Mouse (Mus musculus): Measurements from ENCODE around the gene Cdsn.
A peak's percentile ranks its signal among the peaks of the same experiment; 100 is the strongest.
"Not testable (repeated sequence)": the region's sequence is repeated elsewhere in the genome, so short reads cannot be mapped to it uniquely, and the experiment has no call there.

Gene Cdsn

DNA sequence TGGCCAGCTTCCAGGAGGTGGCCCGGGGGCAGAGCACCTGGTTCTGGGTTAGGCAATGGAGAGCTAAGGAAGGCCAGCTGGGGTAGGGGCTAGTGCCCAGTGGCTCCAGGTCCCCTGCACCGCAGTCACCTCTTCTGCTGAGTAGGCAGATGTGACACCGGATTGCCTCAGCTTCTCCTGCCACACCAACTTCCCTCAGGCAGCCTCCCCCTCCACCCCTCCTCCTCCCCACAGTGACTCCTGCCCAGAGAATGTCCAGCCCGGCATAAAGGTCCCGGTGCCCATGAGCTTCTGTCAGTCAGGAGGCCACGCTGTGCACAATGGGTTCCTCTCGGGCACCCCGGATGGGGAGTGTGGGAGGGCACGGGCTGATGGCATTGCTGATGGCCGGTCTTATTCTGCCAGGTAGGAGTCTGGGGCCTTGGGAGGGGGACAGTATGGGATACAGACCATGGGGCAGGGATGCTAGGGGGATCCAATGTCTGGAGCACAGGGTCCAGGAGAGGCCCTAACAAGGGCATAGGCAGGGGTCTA lies at the start of gene Cdsn:
Gene Cdsn (plus strand): TSS at position 248 of the 534 bp plus-strand sequence.
- no peak for DNase-seq (ENCODE audit: low spot score)

DNA sequence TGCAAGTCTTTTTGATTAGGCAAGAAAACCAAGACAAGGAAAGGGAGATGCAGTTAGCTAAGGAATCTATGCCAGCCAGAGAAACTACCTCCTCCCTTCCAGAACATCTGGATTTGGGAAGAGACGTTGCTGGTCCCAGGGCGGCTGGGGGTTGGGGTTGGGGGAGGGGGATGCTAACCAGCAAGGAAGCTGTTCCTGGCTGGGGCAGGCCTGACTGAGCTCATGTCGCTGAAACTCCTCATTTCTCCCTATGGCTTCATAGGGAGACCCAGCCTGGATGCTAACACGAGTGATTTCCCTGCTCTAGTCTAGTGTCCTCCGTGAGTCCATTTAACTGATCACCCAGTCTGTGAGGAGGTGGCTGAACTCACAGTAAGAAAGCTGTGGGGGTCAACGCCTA lies 49.7 kb upstream of the Cdsn start:
- no peak for DNase-seq (ENCODE audit: low spot score)

DNA sequence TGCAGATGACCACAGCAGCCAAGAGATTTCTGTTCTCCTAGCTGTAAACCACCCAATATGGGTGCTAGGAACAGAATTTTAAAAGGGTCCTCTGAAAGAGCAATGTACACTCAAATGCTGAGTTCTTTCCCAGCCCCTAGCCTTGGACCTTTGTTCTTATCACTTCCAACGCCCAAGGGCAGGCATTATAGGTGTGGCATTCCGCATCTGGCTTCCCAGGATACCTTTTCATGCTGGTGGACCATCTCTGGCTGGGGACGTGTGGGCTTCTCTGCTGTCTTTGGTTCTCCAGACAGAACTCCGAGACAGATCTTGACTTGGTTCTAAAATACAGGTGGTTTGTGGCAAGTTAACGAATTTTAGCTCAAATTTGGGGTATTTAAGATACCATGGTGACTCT lies 49.2 kb upstream of the Cdsn start:
- no peak for DNase-seq (ENCODE audit: low spot score)

DNA sequence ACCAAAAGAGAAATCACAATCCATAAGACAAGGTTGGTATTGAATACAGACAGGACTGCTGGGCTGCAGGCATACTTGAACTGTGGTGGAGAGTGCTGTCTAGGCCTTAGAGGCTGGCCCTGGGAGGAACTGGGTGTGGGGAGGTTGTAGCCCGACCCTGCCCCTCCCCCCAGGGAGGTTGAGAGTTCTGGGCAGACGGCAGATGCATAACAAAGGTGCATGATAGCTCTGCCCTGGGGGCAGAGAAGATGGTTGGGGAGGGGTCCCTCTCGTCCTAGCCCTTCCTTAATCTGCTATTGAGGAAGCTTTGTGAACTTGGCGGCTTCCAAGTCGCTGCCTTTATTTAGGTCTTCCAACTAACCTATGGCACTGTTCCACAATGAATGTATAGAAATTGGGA lies 48.1 kb upstream of the Cdsn start:
- no peak for DNase-seq (ENCODE audit: low spot score)

DNA sequence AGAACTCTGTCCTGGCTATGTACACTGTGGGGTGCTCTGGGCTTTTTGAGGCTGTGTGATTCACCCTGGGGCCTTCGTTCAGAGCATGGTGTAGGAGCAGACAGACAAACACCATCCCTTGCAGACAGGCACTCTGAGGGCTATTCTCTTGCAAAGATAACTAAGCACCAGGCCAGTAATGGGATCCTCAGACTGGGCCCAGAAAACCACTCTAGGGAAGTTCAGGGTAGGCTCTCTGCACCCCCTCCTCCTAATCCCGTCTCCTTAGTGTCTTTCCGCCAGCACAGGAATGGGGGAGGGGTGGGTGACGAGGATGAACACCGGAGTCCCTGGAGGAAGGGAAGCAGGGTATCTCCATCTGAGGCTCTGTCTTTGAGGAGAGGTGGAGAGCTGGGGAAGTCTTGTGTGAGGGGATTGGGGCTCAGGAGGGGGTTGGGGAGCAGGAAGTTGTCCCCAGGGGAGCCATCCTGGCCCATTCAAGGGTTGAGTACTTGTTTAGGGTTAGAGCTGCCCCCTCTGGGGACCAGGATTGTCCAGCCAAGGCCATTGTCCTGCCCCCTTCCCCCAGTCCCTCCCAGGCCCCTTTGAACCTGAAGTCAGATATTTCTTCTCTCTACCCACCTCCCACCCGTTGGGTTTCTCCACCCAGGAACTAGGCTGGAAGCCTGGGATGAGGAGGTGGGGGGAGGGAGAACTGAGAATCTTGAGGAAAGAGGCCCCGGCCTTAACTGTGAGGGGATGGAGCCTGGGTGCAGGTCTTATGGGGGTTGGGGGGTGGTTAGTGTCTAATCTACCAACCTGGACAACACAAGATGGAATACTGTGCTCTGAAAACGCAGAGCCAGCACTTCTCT lies 47.1 kb upstream of the Cdsn start:
- no peak for DNase-seq (ENCODE audit: low spot score)

DNA sequence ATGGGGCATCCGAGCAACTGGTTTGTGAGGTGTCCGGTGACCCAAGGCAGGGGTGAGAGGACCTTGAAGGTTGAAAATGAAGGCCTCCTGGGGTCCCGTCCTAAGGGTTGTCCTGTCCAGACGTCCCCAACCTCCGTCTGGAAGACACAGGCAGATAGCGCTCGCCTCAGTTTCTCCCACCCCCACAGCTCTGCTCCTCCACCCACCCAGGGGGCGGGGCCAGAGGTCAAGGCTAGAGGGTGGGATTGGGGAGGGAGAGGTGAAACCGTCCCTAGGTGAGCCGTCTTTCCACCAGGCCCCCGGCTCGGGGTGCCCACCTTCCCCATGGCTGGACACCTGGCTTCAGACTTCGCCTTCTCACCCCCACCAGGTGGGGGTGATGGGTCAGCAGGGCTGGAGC lies 46.2 kb upstream of the Cdsn start, which contains the start of gene Pou5f1:
Gene Pou5f1 (plus strand): TSS at position 243 of the 400 bp plus-strand sequence.
- DNase-seq (ENCODE audit: low spot score): no peak

DNA sequence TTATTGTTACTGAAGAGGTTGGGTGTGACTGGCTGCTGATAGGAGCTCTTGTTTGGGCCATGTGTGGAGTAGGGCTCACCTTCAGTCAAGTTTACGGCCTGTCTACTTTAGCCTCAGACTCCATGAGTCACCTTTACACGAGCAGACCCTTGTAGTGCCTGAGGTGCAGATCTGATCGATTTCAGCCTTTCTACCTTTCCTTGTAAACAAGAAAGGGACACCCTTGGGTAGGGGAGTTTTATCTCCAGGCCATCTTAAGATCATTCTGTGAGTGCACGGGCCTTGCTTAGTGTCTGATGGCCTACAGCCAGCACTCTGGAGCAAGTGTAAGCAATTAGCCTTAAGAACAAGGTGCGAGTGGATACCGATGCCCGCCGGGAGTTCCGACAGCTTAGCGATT lies 45.0 kb upstream of the Cdsn start:
- DNase-seq (ENCODE audit: low spot score): no peak

DNA sequence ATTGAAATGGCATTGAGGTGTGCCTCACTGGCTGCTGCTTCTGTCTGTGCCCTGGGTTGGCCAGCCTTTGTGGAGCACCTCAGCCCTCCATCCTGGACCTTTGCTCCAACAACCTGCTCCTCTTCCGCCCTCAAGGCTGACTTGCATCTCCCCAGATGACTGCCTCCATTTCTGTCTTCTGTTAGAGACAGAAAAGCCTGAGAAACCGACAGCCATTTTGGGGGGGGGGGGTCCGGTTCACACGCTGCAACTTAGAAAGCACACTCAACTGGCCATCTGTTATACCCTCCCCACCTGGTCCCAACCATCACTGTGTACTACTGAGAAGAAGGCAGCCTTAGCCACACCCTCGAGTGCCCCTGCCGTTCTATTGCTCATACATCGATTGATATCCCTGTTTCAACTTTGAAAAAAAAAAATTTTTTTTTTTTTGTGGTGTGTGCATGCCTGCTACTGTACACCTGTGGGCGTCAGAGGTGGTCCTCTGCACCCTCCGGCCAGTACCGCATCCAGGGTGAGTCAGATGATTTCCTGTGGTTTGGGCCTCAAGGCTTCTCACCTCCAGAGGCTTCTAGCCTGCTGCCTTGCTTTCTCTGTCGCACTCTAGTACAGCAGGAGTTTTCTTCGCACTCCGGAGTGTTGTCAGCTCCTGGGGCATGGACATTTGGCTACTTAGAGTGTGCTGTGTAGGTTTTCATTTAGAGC lies 44.2 kb upstream of the Cdsn start:
- DNase-seq (ENCODE audit: low spot score): peak; percentile 57

DNA sequence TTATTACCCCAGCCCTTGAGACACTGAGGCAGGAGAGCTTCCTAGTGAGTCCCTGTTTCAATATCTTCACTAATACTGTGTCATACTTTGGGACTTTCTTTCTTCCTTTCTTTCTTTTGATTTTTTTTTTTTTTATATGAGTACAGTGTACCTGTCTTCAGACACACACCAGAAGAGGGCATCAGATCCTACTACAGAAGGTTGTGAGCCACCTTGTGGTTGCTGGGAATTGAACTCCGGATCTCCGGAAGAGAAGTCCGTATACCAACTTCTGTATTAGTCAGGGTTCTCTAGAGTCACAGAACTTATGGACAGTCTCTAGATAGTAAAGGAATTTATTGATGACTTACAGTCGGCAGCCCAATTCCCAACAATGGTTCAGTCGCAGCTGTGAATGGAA lies 43.6 kb upstream of the Cdsn start:
- DNase-seq (ENCODE audit: low spot score): not testable (repeated sequence)

DNA sequence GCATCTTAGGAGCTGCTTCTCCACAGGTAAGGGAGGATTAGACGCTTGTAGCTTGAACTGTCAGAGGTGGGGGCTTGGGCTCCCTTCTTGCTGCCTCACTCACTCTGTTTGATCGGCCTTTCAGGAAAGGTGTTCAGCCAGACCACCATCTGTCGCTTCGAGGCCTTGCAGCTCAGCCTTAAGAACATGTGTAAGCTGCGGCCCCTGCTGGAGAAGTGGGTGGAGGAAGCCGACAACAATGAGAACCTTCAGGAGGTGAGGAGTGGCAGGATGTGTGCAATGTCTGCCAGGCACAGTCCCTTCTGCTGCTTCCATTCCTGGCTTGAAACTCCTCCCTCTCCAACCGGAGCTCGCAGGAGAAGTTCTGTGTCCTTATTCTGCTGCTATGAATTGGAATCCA lies 42.6 kb upstream of the Cdsn start:
- DNase-seq (ENCODE audit: low spot score): peak; percentile 56

DNA sequence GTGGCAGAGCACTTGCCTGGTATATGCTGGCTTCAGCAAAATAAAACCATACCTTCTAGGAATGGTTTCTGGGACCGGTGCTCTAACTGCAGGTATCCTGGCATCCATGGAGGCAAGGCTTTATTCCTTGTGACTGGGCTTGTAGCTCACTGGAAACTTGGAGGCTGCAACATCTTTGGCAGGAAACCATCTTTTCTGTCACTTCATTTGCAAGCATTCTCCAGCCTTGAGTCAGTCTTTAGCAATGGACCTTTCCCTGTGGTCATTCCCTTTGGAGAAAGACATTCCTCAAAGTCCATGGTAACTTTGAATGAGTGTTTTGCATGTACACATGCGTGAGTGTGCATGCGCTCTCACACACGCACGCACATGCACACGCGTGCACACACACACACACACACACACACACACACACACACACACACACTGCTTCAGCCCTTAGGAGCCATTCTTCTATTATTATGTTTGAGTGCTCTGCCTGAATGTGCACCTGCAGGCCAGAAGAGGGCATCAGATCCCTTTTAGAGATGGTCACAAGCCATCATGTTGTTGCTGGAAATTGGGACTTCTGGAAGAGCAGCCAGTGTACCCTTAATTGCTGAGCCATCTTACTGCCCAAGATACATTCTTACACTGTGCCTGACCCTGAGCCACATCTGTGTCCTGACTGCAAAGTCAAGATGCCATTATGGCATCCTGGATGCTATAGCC lies 38.9 kb upstream of the Cdsn start:
- no peak for DNase-seq (ENCODE audit: low spot score)

DNA sequence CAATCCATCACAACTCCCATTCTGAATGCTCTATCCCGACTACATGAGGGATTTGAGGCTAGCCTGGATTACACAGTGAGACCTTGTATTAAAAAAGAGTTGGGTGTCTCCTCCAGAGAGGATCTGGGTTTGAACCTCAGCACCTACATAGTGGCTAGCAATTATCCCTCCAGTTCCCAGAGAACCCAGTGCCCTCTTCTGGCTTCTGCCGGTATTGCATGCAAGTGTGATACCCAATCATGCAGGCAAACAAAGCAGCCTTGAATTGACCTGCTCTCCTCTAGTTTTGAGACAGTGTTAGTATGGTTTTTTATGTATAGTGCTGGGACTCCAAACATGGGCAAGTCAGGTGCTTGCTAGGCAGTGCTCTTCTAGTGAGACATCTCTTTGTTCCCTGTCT lies 38.0 kb upstream of the Cdsn start:
- peak; percentile 57 for DNase-seq (ENCODE audit: low spot score)

DNA sequence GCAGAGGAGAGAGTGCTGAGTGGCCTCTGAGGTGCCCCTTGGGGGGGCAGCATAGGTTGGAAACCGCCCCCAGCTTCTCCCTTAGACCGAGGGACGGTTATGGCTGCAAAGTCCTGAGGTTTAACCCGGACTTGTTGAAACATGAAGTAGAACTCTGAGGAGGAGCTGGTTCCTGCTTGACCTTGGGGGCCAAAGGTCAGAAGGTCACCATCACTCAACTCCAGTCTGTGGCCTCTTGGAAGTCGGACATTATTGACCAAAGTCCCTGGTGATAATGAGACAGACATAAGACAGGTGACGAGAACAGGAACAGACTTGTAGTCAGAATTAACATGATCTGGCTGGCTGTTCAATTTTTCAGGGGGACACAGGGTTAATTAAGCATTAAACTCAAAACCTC lies 37.2 kb upstream of the Cdsn start:
- DNase-seq (ENCODE audit: low spot score): no peak

DNA sequence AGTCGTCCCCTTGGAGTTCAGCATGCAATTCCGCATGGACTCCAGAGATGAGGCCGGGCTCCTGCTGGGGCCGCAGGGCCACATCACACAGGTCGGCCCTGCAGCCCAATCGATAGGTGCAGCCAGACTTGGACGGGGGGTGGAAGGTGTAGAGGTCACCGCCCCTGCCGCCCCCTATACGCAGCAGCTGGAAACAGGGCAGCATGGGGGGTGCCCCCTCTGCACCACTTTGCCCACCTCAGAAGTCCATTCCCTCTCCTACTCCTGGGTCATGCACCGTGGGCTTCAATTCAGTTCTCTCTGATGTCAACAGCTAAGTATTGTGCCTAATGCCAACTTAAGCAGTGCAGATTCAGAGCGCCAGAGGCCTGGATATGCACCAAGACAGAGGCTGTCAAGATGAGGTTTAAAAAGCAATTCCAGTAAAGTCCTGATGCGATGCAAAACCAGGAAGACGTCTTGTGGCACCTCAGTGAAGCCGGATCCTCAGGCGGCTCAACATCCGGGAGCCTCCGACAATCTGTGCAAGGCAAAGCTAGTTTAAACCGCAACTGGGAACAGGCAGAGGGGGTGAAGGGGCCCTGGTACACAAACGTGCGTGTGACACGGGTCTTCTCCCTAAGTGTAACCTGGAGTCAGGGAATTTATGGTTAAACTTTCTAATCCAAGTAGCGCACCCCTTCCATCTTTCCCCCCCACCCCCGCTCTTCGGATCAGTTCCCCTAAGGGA lies 35.9 kb upstream of the Cdsn start:
- peak; percentile 33 for DNase-seq (ENCODE audit: low spot score)

DNA sequence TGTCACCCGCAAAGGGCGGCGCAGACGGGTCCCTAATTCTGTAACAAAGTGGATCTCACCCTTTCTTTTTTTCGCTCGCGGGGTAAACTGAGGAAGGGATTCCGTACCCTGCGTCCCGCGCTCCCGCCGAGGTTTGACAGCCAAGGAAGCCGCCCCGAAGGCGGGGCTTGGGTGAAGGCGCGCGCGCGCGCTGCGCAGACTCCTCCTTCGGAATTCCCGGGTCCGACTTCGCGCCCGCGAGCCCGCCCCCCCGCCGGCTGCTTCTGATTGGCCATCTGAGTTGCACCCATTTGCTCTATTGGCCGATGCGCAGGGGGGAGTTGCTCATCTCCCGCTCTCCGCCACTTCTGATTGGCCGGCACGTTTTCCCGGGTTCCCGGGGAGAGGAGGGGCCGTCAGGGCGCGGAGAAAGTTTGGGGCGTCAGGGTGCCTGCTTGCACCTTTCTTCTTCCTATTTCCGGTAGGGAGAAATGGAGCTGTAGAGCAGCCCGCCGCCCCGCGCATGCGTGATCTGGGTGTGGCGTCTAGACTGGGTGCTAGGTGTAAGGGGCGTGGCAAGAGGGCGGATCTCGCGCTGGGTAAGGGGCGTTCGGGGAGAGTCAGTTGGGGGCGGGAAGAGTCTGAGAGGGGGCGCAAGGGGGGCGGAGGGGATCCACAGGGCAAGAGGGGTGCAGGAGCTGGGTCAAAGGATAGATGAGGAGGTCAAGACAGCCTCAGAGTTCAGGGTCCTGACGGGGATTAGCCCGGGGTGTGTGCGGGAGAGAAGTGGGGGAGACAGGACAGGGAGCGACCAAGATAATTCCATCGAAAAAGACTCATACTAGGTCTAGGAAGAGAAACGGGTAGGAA lies 35.1 kb upstream of the Cdsn start, which contains the start of the genes Tcf19 and Cchcr1:
Gene Tcf19 (minus strand): TSS at position 173 of the 849 bp plus-strand sequence.
Gene Cchcr1 (plus strand): TSS at position 449 of the 849 bp plus-strand sequence.
- DNase-seq (ENCODE audit: low spot score): peak; percentile 87

DNA sequence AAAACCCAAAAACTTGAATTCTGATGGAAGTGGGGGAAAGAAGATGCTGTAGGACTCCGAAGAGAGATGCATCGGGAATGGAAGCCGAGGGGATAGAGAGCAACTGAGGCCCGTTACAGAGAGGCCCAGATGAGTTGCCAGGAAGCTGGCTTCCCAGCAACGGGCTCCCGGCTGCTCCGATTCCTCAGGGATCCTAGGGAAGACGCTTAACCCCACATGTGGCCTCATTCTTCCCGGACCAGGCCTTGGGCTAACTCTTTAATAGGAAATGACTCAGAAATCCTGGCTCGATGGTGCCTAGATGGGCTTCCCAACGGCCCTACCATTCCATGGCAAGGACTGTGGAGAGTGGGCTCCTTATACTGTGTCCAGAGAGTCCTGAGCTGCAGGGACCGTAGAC lies 34.4 kb upstream of the Cdsn start:
- DNase-seq (ENCODE audit: low spot score): no peak

DNA sequence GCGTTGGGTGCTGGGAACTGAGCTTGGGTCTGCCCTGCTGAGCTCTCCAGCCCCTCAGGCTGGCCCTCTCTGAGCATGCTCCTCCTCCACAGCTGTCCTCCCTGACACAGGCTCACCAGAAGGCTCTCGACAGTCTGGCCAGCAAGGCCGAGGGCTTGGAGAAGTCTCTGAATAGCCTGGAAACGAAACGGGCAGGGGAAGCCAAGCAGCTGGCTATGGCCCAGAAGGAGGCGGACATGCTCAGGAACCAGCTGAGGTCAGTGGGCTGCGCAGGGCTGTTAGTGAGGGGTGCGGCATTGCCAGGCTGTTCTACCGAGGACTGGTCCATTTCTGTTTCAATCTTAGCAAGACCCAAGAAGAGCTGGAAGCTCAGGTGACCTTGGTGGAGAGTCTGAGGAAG lies 27.6 kb upstream of the Cdsn start:
- no peak for DNase-seq (ENCODE audit: low spot score)

DNA sequence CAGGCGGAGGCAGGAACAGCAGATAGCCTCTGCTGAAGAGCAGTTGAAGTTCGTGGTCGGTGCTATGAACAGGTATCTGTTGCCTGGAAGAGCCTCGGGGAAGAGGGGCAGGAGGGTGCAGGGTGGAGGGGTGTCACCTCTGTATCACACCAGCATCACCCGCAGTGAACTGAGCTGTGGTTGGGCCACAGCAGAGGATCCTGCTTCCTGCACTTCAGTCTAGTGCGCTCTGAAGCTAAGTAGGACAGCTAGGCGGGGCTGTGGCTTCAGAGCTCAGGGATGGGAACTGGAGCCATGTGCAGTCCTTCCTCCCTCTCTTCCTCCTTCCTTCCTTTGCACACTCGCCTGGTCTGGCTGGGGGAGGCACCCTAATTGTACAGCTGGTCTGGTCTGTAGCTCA lies 25.3 kb upstream of the Cdsn start:
- DNase-seq (ENCODE audit: low spot score): no peak

DNA sequence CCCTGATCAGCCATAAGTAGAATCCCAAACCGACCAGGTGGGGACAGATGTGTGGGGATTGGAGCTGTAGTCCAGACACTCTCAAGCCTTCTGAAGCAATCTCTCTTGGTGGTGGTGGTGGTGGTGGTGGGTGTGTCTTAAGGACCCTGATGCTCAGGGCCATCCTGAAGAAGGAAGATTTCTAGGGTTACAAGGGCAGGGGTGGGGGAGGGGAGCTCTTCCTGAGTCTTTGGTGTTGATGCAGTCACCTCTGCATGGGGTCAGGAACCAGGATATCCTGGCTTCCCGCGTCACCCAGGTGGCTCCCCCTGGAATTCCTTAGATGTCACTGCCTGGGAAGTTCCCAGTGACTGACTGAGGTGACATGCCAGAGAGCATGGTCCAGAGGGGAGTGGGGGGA lies 19.6 kb upstream of the Cdsn start:
- no peak for DNase-seq (ENCODE audit: low spot score)

DNA sequence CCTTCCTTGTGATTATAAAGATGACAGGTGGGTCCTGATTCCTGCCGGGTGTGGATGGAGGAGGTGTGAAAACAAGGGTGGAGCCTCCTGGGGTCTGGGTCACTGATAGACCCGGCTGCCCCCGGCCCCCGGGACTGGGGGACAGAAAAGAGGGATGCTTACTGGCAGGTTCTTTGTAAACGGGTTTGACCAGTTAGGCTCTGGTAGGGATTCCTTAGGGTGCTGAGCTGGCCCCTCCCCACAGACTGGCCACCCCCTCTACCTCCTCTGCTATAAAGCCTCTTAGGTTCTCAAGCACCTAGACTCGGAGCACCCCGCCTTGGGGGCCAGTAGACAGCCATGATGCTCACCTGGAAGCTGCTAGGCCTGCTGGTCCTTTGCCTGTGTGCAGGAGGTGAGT lies 19.0 kb upstream of the Cdsn start, which contains the start of gene Psors1c2:
Gene Psors1c2 (plus strand): TSS at position 301 of the 400 bp plus-strand sequence.
- no peak for DNase-seq (ENCODE audit: low spot score)

DNA sequence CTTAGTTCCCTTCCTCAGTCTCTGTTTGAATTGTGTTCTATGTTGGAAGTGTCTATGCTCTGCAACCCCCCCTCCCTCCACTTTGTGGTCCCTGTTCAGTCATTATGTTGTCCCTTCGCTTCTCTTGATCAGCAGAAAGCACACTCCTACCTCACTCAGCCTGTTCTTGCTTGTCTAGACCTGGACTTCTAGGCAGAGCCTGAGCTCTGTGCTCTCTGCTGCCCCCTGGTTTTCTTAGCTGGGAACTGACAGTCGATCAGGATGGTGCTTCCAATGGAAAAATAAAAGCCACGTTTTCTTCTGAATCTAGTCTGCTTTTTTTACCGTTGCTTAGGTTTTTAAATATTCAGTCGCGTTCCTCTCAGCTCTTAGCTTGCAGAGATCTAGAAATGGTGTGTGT lies 17.6 kb upstream of the Cdsn start:
- peak; percentile 66 for DNase-seq (ENCODE audit: low spot score)

All from T-cell, adult 2 months (primary cell).